Mouse (Mus musculus) neural tube, embryonic 12.5 days (tissue): ENCODE data around the gene Lzts2. TPM values are rescaled to one million over a fixed set of nuclear protein-coding genes. Genes with fewer than 3 reads are reported as not detected.

ENCODE experiments used
- ATAC-seq: fragments of 200-750 bp; cut with Nextera tagmentation; 2 replicates; pipeline ENCODE4 v1.8.0; 2017; ENCODE audit warnings: low read depth, mild to moderate bottlenecking, moderate TSS enrichment, moderate library complexity; ENCODE audit not compliant: low FRiP score
- H3K27ac ChIP-seq: fragments of 300-500 bp; sonication (generic); 2 replicates; pipeline ENCODE4 v1.5.1; 2016
- H3K27me3 ChIP-seq: fragments of 300-500 bp; sonication (generic); replicated peaks from 2 replicates; pipeline ENCODE4 v1.6.1; 2016; ENCODE audit warnings: mild to moderate bottlenecking
- H3K36me3 ChIP-seq: fragments of 300-500 bp; sonication (generic); 2 replicates; pipeline ENCODE4 v1.6.1; 2016; ENCODE audit warnings: mild to moderate bottlenecking
- H3K4me1 ChIP-seq: fragments of 300-500 bp; sonication (generic); 2 replicates; pipeline ENCODE4 v1.6.1; 2016
- H3K4me2 ChIP-seq: fragments of 300-500 bp; sonication (generic); replicated peaks from 2 replicates; pipeline ENCODE4 v1.6.1; 2016; ENCODE audit warnings: mild to moderate bottlenecking
- H3K4me3 ChIP-seq: fragments of 300-500 bp; sonication (generic); 2 replicates; pipeline ENCODE4 v1.5.1; 2016
- H3K9ac ChIP-seq: fragments of 300-500 bp; sonication (generic); 2 replicates; pipeline ENCODE4 v1.6.1; 2016; ENCODE audit warnings: mild to moderate bottlenecking
- H3K9me3 ChIP-seq: fragments of 300-500 bp; sonication (generic); 2 replicates; pipeline ENCODE4 v1.6.1; 2016; ENCODE audit warnings: mild to moderate bottlenecking
- WGBS: fragments of 180-500 bp; shearing (Covaris S2); methylation state at CpG from one replicate; pipeline ENCODE4 v1.1.7; 2016; 5-methylcytosine and 5-hydroxymethylcytosine counted together
- polyA plus RNA-seq: library from polyadenylated mRNA; unstranded; fragments of >200 nt; fragmentation: Nextera tagmentation; extraction: Ambion mirVana; gene quantifications from 2 replicates; pipeline ENCODE4 v1.2.1, GENCODE M21; 2016

Gene Lzts2
- polyA plus RNA-seq, 1 experiment from 2014 or later, result 68.5 TPM

DNA sequence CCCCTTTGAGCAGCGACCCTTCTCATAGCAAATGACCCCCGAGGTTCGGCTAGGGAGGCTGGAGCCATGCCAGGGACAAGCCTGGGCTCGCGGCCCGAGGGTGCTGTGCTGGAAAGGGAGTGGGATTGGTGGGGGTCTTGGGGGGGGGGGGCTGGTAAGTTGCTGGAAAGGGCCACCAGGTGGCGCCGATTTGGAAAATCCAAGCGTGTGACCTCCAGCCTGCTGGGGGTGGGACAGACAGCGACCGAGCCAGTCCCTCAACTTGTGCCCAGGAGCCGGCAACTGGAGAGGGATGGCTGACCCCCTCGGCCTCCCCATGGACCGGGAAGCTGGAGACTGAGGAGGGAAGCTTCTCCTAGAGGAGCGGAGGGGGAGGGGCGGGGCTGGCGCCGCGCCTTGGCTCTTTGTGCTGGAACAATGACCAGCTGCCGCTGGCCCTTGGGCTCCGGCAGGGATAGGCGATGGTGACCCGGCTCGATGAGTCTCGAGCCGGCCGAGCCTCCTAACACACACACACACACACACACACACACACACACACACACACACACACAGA is 3.1 kb downstream of the Lzts2 start:
- H3K4me3 ChIP-seq, result peak overlapping the region; percentile 69
- no peaks in the 10 kb centered on the region for H3K27me3 ChIP-seq
- H3K27ac ChIP-seq, result peak overlapping the region; percentile 96
- H3K9ac ChIP-seq, result peak overlapping the region; percentile 86
- no peaks in the 10 kb centered on the region for H3K9me3 ChIP-seq
- H3K4me2 ChIP-seq, result peak overlapping the region; percentile 85
- peaks cover 77% of the 10 kb centered on the region for H3K4me1 ChIP-seq
- peaks cover 9% of the 10 kb centered on the region for H3K36me3 ChIP-seq
- peak; percentile 56 for ATAC-seq
- WGBS, result 0% methylated on average over 24 of the region's 27 CpGs

DNA sequence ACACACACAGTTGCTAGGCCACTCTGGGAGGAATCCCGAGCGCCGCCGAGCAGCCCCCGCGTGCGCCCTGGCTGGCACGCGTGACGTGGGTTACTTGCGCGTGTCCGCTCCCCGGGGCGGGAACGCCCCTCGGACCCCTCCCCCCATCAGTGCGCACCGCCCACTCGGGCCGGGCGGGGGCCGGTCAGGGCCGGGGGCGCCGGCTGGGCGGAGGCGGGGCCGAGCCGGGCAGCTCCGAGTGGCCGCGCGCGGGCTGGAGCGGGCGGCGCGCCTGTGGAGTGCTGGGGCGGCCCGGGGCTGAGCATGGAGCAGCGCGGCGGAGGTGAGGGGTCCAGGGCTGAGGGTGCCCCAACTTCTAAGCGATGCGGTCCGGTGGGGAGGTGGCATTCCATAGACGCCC is 3.7 kb downstream of the Lzts2 start:
- peaks cover 75% of the 10 kb centered on the region for H3K4me1 ChIP-seq
- peaks cover 14% of the 10 kb centered on the region for H3K36me3 ChIP-seq
- peak overlapping the region; percentile 86 for H3K9ac ChIP-seq
- peak; percentile 67 for ATAC-seq
- peak overlapping the region; percentile 69 for H3K4me3 ChIP-seq
- H3K27me3 ChIP-seq, result no peaks in the 10 kb centered on the region
- H3K9me3 ChIP-seq, result no peaks in the 10 kb centered on the region
- under 1% methylated on average over 46 of the region's 48 CpGs for WGBS
- peak overlapping the region; percentile 85 for H3K4me2 ChIP-seq
- H3K27ac ChIP-seq, result peak overlapping the region; percentile 96

DNA sequence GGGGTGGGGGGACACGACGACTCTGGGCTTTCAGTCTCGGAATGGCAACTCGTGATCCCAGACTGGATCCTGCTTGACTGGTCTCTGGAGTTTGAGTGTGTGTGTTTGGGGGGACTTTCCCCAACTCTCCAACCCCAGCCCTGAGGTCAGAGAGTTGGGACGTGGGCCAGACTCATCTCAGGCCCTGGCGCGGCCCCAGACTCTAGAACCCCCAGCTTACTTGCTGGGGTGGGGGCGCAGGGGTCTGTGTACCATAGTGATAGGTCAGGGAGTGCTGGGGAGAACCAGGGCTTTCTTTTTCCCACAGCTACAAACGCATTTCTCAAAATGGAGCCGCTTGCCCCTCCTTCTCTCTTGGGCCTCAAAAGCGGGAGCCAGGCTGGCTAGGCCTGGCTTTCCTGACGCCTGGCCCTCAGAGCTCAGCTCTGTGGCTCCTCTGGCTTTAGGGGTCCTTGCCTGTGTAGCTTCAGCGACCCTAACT is 4.2 kb downstream of the Lzts2 start:
- peak; percentile 5 for ATAC-seq
- Histone ChIP-seq H3K27ac (peak overlapping the region; percentile 96), H3K9ac (peak overlapping the region; percentile 86), H3K27me3 (no peaks in the 10 kb centered on the region), H3K36me3 (peaks cover 16% of the 10 kb centered on the region), H3K4me1 (peaks cover 75% of the 10 kb centered on the region), H3K4me3 (peak overlapping the region; percentile 69), H3K4me2 (peak overlapping the region; percentile 85), H3K9me3 (no peaks in the 10 kb centered on the region)
- WGBS, result 2% methylated on average over 11 of the region's 13 CpGs

DNA sequence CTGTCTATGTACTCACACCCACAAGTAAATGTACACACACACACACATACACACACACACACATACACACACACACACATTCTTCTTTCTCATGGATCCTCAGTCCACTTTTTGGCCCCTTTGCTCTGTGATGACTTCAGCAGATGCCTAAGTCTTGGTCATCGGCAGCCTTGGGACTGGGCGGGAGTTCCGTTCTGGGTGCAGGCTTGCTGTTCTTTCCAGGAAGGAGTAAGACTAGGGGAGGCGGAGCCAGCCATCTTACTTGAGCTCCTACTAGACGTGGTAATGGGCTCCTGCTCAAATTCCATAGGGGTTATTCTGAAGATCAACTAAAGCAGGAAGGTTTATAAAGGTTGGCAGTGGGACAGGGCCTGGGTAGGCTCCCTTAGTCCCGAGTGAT is 6.1 kb downstream of the Lzts2 start:
- Histone ChIP-seq H3K27me3 (no peaks in the 10 kb centered on the region), H3K4me1 (peaks cover 56% of the 10 kb centered on the region), H3K27ac (no peak overlapping the region), H3K4me3 (no peak overlapping the region), H3K4me2 (peak overlapping the region; percentile 33), H3K9me3 (no peaks in the 10 kb centered on the region), H3K9ac (no peak overlapping the region), H3K36me3 (peaks cover 32% of the 10 kb centered on the region)
- 69% methylated on average over 6 of the region's 6 CpGs for WGBS
- no peak for ATAC-seq

DNA sequence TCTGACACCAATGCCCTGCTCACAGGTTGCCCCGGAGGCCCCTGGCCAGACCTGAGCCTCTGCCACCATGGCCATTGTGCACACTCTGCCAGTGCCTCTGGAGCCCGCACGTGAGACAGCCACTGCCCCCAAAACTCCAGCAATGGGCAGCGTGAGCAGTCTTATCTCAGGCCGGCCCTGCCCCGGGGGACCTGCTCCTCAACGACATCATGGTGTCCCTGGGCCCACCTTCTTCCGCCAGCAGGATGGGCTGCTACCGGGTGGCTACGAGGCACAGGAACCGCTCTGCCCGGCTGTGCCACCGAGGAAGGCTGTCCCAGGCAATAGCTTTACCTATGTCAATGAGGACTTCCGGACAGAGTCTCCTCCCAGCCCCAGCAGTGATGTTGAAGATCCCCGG is 7.1 kb downstream of the Lzts2 start:
- Histone ChIP-seq H3K4me2 (peak overlapping the region; percentile 25; the same call in 1 of the 2 replicates), H3K4me1 (peaks cover 46% of the 10 kb centered on the region), H3K9me3 (no peaks in the 10 kb centered on the region), H3K4me3 (no peak overlapping the region), H3K9ac (no peak overlapping the region), H3K27ac (no peak overlapping the region), H3K27me3 (no peaks in the 10 kb centered on the region), H3K36me3 (peaks cover 42% of the 10 kb centered on the region)
- no peak for ATAC-seq
- 91% methylated on average over 15 of the region's 15 CpGs for WGBS

DNA sequence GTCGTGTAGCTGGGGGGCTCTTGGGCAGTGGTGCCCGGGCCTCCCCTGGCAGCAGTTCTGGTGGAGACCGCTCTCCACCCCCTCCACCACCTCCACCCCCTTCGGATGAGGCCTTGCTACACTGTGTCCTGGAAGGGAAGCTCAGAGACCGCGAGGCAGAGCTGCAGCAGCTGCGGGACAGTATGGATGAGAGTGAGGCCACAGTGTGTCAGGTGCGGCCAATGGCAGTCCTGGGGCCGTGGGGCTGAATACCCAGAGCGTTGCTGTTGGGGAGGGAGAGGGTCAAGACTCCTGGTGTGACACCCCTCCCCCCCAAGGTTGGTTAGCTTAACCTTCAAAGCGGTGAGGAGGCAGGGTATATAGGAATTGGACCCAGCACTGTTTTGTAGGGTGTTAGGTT is 9.8 kb downstream of the Lzts2 start:
- Histone ChIP-seq H3K4me1 (peaks cover 34% of the 10 kb centered on the region), H3K27me3 (no peaks in the 10 kb centered on the region)
- WGBS, result 83% methylated on average over 11 of the region's 11 CpGs

DNA sequence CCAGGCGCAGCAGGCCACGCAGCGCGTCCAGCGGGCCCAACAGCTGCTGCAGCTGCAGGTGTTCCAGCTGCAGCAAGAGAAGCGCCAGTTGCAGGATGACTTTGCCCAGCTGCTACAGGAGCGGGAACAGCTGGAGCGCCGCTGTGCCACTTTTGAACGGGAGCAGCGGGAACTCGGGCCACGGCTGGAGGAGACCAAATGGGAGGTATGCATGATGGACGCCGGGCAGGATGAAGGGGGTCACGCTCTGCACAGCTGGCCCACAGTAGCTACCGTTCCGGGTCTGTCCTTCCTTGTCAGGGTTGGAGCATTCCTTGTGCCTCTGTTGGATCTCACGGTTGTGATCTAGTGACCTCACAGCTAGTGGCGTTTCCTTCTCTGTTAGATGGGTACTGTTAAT is 10.6 kb downstream of the Lzts2 start:
- no peak overlapping the region for H3K27ac ChIP-seq
- no peaks in the 10 kb centered on the region for H3K9me3 ChIP-seq
- ATAC-seq, result no peak
- no peak overlapping the region for H3K9ac ChIP-seq
- no peak overlapping the region for H3K4me2 ChIP-seq
- 90% methylated on average over 20 of the region's 20 CpGs for WGBS
- H3K4me3 ChIP-seq, result no peak overlapping the region
- H3K36me3 ChIP-seq, result peaks cover 61% of the 10 kb centered on the region
- peaks cover 27% of the 10 kb centered on the region for H3K4me1 ChIP-seq
- H3K27me3 ChIP-seq, result no peaks in the 10 kb centered on the region

More for the DNA sequence above, 9.8 kb downstream of the Lzts2 start:
- no peak overlapping the region for H3K27ac ChIP-seq
- 0 out of 2 replicates have a peak overlapping the region, but pooled peaks have one; percentile 29 for H3K9ac ChIP-seq
- H3K4me2 ChIP-seq, result no peak overlapping the region
- H3K4me3 ChIP-seq, result no peak overlapping the region
- H3K9me3 ChIP-seq, result no peaks in the 10 kb centered on the region
- no peak for ATAC-seq
- peaks cover 61% of the 10 kb centered on the region for H3K36me3 ChIP-seq

DNA sequence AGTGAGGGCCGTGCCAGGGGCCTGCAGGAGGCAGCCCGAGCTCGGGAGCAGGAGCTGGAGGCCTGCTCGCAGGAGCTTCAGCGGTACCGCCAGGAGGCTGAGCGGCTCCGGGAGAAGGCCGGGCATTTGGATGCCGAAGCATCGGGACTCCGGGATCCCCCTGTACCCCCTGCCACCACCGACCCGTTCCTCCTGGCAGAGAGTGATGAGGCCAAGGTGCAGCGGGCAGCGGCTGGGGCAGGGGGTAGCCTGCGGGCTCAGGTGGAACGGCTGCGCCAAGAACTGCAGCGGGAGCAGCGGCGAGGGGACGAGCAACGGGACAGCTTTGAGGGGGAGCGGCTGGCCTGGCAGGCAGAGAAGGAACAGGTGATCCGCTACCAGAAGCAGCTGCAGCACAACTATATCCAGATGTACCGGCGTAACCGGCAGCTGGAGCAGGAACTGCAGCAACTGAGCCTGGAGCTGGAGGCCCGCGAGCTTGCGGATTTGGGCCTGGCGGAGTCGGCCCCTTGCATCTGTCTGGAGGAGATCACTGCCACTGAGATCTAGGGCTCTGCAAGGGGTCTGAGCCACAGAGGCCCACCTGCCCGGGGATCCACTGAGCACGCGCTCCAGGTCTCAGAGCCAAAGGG is 11.8 kb downstream of the Lzts2 start:
- peaks cover 61% of the 10 kb centered on the region for H3K36me3 ChIP-seq
- 93% methylated on average over 37 of the region's 37 CpGs for WGBS
- ATAC-seq, result no peak
- no peak overlapping the region for H3K27ac ChIP-seq
- no peak overlapping the region for H3K4me3 ChIP-seq
- H3K9ac ChIP-seq, result no peak overlapping the region
- peaks cover 21% of the 10 kb centered on the region for H3K4me1 ChIP-seq
- H3K9me3 ChIP-seq, result no peaks in the 10 kb centered on the region
- H3K27me3 ChIP-seq, result no peaks in the 10 kb centered on the region
- H3K4me2 ChIP-seq, result no peak overlapping the region

DNA sequence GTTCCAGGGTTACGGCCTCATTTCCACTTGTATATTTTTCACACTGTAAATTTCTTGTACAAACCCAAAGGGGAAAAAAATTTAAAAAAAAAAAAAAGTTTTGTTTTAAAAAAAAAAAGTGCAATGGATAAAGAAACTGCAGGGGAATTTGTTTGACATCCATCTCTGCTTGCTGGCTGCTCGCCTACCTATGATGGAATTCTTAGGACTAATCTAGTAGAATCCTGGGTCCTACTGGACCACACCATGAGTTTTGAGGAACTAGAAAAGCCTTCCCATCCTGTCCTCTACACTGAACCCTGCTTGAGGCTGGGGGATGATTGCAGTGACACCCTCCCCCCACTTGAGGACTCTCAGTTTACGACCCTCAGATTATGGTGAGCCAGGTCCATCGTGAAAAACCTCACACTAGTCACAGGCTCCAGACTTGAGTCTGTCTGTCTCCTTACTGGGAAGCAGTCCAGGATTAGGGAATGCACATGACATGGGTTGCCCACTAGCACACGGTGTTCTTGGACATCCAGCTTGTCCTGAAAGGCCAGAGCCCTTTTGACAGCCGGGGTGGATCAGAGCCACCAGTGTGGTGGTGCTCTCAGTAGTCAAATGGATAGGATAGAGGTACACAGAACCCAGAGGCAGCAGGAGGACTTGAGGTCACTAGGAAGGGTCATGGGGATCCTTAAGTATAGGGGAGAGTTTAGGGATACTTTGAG is 12.9 kb downstream of the Lzts2 start:
- no peak overlapping the region for H3K9ac ChIP-seq
- H3K27ac ChIP-seq, result no peak overlapping the region
- no peak for ATAC-seq
- no peak overlapping the region for H3K4me3 ChIP-seq
- H3K36me3 ChIP-seq, result peaks cover 51% of the 10 kb centered on the region
- H3K4me2 ChIP-seq, result no peak overlapping the region
- no peaks in the 10 kb centered on the region for H3K27me3 ChIP-seq
- H3K9me3 ChIP-seq, result no peaks in the 10 kb centered on the region
- WGBS, result 73% methylated on average over 6 of the region's 6 CpGs
- peaks cover 18% of the 10 kb centered on the region for H3K4me1 ChIP-seq

DNA sequence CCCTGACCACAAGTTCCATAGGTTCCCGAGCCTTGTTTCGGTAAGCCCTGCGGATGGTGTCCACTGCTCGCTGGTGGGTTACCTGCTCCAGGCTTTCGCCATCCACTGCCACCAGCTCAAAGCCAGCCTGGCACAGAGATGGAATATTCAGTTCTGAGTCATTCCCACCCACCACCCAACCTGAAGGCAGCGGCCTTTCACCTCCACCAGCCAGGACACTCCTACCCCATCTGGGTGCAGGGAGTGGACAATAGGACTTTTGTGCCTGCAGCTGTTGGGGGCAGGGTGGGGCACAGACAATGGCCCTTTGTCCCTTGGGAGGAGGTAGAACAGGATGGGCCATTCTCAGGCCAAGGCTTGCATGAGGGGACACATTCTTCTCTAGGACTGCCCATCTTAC is 13.6 kb downstream of the Lzts2 start:
- no peak for ATAC-seq
- H3K4me2 ChIP-seq, result no peak overlapping the region
- peaks cover 47% of the 10 kb centered on the region for H3K36me3 ChIP-seq
- peaks cover 25% of the 10 kb centered on the region for H3K4me1 ChIP-seq
- H3K9me3 ChIP-seq, result no peaks in the 10 kb centered on the region
- H3K27ac ChIP-seq, result no peak overlapping the region
- no peaks in the 10 kb centered on the region for H3K27me3 ChIP-seq
- H3K4me3 ChIP-seq, result no peak overlapping the region
- no peak overlapping the region for H3K9ac ChIP-seq
- 78% methylated on average over 6 of the region's 6 CpGs for WGBS

DNA sequence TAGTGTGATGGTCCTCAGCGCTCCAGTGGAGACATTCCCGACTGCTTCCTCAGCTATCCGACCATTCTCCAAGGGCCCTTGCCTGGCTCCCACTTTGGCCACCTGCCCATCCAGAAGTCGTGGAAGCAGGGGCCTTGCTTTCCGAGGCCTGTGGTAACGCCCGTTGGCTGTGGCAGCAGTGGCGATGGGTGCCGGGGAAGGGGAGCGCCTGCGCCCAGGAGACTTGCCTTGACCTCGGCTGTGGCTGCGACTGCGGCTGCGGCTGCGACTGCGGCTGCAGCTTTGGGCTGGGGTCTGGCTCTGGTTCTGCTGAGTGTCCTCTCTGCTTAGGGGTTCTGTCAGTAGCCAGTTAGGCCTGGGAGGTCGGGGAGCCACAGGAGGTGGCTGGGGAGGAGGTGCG is 14.5 kb downstream of the Lzts2 start:
- Histone ChIP-seq H3K4me2 (no peak overlapping the region), H3K36me3 (peaks cover 41% of the 10 kb centered on the region), H3K27ac (no peak overlapping the region), H3K27me3 (no peaks in the 10 kb centered on the region), H3K9me3 (no peaks in the 10 kb centered on the region), H3K4me1 (peaks cover 28% of the 10 kb centered on the region), H3K4me3 (no peak overlapping the region), H3K9ac (no peak overlapping the region)
- no peak for ATAC-seq
- WGBS, result 66% methylated on average over 19 of the region's 19 CpGs

DNA sequence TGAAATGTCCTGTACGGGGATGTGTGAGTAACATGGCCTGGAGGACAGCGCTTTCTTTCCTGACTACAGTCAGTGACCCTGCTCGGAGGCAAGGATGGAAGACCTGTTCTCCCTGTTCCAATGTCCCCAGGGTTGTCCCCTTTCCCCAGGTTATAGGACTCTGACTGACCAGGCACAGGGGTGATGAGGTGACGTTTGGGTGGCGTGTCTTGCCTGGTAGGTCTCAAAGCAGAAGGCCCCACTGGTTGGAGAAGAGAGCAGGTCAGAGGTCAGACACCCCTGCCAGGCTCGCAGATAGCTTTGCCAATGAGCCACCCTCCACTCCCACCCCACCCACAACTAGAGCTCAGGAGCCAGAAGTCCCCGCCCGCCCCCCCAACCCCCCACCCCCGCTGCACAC is 15.4 kb downstream of the Lzts2 start:
- no peak overlapping the region for H3K27ac ChIP-seq
- H3K9me3 ChIP-seq, result no peaks in the 10 kb centered on the region
- no peak overlapping the region for H3K9ac ChIP-seq
- peaks cover 28% of the 10 kb centered on the region for H3K4me1 ChIP-seq
- no peak overlapping the region for H3K4me3 ChIP-seq
- H3K36me3 ChIP-seq, result peaks cover 35% of the 10 kb centered on the region
- 60% methylated on average over 9 of the region's 9 CpGs for WGBS
- H3K27me3 ChIP-seq, result no peaks in the 10 kb centered on the region
- no peak overlapping the region for H3K4me2 ChIP-seq
- ATAC-seq, result no peak
